Mouse (Mus musculus) lung, adult 2 months (tissue): ENCODE measurements around the gene Ikzf1. TPM values are rescaled to one million over a fixed set of nuclear protein-coding genes. Genes with fewer than 3 reads are reported as not detected.

ENCODE experiments used
- DNase-seq: peaks from one replicate; pipeline ENCODE4 v3.0.0; 2022
- H3K4me1 ChIP-seq: fragments of 200-500 bp; 2 replicates; pipeline ENCODE4 v1.6.1; 2011; ENCODE audit warnings: low read length; ENCODE audit not compliant: control insufficient read depth, insufficient read depth
- H3K4me3 ChIP-seq: fragments of 200-500 bp; replicated peaks from 2 replicates; pipeline ENCODE3; 2011; ENCODE audit warnings: low read depth, mild to moderate bottlenecking, control low read depth, low read length; ENCODE audit errors: extremely low read depth
- CTCF ChIP-seq: fragments of 200-500 bp; IDR thresholded peaks from 2 replicates; pipeline ENCODE4 v1.5.1; 2011; ENCODE audit warnings: mild to moderate bottlenecking, low read length, control low read depth; ENCODE audit not compliant: insufficient read depth
- POLR2A ChIP-seq: fragments of 200-500 bp; IDR thresholded peaks from 2 replicates; pipeline ENCODE4 v1.6.1; 2011; ENCODE audit warnings: low read depth, mild to moderate bottlenecking, control low read depth, low read length, borderline replicate concordance; ENCODE audit errors: extremely low read depth
- WGBS: fragments of 180-500 bp; shearing (Covaris S2); methylation state at CpG from one replicate; pipeline ENCODE4 v1.1.7; 2018; 5-methylcytosine and 5-hydroxymethylcytosine counted together
- polyA plus RNA-seq: library from polyadenylated mRNA; depleted of rRNA; stranded (reverse); fragments of >200 nt; gene quantifications from 2 replicates; pipeline ENCODE4 v1.2.3, GENCODE M21; 2012

The Ikzf1 gene
- polyA plus RNA-seq, 1 experiment, result 28.0 TPM

DNA sequence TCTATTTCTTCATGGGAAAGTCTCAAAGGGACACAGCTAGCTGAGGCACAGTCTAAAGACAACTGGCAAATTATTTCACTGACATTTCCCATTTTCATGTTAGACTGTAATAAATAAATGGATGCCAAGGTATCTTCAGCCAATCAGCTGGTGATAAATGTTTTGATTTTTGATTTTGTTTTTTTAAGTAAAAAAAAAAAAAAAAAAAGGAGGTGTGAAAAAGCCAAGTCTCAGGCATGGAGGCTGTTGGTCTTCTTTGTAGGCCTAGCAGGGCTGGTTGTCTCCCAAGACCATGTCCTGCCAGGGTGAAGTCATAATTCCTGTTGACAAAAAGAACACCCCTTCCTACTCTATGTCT lies 4.9 kb downstream of the Ikzf1 start:
- no peaks in the 10 kb centered on the region; the same call in 1 of the 2 replicates for H3K4me1 ChIP-seq
- H3K4me3 ChIP-seq, result no peak overlapping the region
- TF ChIP-seq POLR2A, result no peak
- TF ChIP-seq CTCF, result no peak
- no peak for DNase-seq

DNA sequence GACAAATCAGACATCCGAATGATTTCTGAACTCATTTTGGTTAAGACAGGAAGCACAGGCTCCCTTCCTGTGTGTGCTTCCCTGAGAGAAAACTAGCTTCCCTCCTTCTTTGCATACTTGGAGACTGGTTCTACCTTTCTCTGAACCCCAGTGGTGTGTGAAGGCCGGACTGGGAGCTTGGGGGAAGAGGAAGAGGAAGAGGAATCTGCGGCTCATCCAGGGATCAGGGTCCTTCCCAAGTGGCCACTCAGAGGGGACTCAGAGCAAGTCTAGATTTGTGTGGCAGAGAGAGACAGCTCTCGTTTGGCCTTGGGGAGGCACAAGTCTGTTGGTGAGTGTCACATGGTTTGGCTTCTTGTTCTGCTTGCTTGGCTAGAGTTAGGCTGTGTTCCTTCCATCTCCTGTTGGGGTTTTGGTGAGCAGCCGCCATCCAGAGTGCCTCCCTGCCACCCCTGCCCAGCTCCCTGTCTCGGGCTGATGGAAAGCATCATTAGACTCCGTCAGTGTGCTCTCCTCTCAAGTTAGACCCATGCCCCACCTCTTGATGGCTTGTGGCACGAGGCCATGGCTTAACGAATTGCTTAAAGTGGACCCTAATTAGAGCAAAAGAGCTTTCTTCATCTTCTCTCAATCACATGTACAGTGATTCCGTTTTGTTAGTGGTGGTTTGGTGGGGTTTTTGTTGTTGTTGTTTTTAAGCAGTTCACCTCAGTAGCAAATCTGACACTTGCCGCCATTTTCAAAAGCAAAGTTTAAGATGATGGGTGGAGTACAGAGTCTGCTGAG lies 5.4 kb downstream of the Ikzf1 start:
- no peak overlapping the region for H3K4me3 ChIP-seq
- DNase-seq, result no peak

DNA sequence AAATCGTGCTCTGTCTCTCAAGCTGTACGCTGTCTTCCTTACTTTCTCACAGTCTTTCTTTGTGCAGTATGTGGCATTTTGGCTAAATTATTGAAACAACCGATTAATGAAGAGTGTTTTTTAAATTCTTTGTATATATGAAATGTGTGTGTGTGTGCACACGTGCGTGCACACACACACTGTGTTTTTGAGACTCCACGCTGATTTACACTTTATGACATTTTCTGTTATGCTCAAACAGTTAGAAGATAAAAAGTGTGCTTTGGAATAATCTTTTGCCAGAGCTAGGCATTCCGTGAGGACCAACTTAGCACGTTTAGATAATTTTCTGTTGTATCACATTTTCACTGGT lies 6.0 kb downstream of the Ikzf1 start:
- Histone ChIP-seq H3K4me1 (no peaks in the 10 kb centered on the region; the same call in 1 of the 2 replicates), H3K4me3 (no peak overlapping the region)
- TF ChIP-seq POLR2A, result no peak
- TF ChIP-seq CTCF, result no peak
- WGBS, result 78% methylated on average over 8 of the region's 8 CpGs
- no peak for DNase-seq

More for the DNA sequence above, 5.4 kb downstream of the Ikzf1 start:
- 64% methylated on average over 11 of the region's 11 CpGs for whole genome bisulfite sequencing
- TF ChIP-seq CTCF (no peak), POLR2A (no peak)
- no peaks in the 10 kb centered on the region; the same call in 1 of the 2 replicates for H3K4me1 ChIP-seq

DNA sequence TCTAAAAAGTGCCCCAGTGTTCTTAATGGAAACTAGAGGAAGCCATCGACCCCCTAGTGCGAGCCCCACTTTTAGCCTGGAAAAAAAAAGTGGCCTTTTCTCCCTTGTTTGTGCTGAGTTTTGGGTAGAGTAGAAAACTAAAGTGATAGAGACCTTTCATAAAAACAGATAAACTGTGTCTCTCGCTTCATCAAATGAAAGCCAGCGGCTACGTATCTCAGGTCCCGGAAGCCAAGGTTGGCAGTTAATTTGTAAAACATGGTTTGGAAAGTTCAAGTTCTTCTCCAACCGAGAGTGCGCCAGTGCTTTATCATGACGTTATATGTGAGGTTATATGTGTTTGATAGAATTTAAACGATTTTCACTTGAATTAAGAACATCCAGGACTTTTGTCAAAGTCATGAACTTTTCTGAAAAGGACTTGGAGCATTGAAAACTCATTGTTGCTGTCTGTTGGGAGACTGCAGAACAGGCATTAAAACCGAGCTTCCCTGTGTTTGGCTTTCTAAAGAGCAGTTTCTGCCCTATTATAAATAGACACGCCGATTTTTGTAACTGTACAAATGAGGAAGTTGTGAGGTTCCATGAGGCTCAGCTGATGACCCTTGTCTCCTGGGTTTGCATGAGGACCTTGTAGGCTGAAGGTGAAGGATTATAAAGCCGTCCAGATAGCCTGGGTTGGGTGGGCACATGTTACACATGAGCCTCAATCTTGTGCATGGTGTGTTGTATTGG lies 6.7 kb downstream of the Ikzf1 start:
- Histone ChIP-seq H3K4me1 (no peaks in the 10 kb centered on the region; the same call in 1 of the 2 replicates), H3K4me3 (peak overlapping the region; percentile 3)
- 70% methylated on average over 14 of the region's 14 CpGs for WGBS
- TF ChIP-seq CTCF (no peak), POLR2A (no peak)
- no peak for DNase-seq

DNA sequence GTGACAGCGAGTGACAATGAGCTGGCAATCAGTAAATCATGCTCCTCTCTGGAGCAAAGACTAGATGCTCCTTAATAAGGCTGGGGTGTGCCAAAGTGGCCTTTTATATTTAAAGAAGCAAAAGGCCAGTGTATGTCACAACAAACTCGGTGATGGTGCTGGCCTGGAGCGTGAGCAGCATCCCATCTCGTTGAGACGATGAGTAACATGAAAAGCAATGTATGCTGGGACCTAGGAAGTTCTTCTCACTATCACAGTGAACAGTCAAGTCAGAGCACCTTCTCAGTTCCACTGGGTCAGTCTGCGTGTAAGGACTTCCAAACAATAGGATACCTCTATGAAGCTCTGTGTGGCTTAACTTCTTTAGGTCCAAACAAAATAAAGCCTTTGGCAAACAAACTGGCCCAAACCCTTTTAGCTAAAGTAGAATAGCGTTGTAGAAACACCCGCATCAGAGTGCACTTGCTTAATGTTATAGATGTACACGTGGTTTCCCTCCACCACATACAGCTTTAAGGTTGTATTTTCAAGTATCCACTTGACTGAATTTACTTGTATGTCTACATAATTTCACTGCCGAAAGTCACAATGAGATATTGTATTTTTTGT lies 7.9 kb downstream of the Ikzf1 start:
- TF ChIP-seq CTCF (no peak), POLR2A (no peak)
- DNase-seq, result no peak
- Histone ChIP-seq H3K4me3 (no peak overlapping the region), H3K4me1 (no peaks in the 10 kb centered on the region; the same call in 1 of the 2 replicates)
- 75% methylated on average over 10 of the region's 10 CpGs for WGBS

DNA sequence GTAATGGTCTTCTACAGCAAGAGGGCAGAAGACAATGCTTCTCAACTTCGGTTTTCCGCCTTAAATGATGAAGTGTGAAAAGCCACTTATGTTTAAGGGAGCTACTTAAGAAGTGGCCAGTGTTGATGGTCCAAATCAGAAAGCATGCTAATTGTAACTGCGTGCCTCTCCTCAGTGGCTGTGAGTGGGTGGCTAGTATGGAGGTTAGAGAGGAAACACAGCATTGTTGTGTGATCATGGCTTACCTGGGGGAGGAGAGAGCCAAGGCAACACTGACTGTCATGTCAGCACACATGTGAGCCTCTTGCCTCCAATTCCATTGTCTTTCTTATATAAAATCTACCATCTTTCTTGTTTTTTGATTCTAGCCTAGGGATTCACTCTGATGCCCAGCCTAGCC lies 8.6 kb downstream of the Ikzf1 start:
- no peak overlapping the region for H3K4me3 ChIP-seq
- 76% methylated on average over 3 of the region's 3 CpGs for WGBS

DNA sequence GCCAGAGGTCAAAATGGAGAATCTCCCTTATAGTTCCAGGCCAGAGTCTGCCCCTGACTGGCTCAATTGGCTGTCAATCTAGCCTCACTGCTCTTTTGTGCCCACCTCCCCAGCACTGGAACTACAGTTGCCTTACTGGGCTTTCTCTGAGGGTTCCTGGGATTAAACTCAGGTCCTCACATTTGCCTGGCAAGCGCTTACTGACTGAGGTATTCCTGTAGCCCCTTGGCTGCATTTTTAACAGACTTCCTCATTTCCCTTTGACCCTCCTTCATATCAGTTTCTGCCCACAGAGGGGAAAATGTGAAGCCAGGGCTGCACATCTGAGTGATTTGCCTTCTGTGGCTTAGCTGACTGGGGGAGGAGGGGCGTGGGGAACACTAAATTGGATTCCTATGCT lies 9.3 kb downstream of the Ikzf1 start:
- no peak overlapping the region for H3K4me3 ChIP-seq
- H3K4me1 ChIP-seq, result no peaks in the 10 kb centered on the region; the same call in 1 of the 2 replicates
- WGBS, result 59% methylated on average over 2 of the region's 2 CpGs
- no peak for DNase-seq
- no peak for TF ChIP-seq CTCF
- no peak for TF ChIP-seq POLR2A

More for the DNA sequence above, 8.6 kb downstream of the Ikzf1 start:
- no peak for TF ChIP-seq POLR2A
- TF ChIP-seq CTCF, result no peak
- H3K4me1 ChIP-seq, result no peaks in the 10 kb centered on the region; the same call in 1 of the 2 replicates
- no peak for DNase-seq

DNA sequence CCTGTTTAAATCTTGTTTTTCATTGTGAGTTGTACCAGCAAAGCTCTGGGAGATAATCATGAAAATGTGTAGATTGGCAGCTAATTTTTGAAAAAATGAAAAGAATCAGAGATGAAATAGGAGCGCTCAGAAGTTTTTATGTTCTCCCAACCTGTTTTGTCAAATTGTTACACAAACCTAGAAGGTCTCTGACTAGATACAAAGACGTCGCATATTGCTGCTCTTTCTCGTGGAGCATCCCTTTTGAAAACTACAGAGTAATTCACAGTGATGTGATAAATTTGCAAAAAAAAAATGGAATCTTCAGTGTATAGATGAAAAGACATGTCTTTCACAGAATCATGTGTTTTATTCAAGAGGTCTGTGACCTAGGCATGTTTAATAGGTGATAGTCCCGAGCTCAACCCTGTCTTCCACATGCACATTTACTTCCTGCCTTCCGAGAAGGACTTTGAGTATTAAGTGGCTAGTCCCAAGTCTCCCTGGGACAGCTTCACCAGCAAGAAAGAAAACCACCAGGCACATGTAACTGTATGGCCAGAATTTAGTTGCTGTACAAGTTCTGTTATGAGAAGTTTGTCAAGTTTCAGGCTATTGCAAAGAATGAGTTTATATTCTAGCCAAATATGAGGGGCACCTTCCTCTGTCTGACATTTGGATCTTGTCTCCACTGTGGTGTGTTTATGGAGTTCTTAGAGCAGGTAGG lies 9.8 kb downstream of the Ikzf1 start:
- DNase-seq, result no peak
- no peak for TF ChIP-seq CTCF
- Histone ChIP-seq H3K4me1 (no peaks in the 10 kb centered on the region; the same call in 1 of the 2 replicates), H3K4me3 (no peak overlapping the region)
- WGBS, result 73% methylated on average over 6 of the region's 6 CpGs

DNA sequence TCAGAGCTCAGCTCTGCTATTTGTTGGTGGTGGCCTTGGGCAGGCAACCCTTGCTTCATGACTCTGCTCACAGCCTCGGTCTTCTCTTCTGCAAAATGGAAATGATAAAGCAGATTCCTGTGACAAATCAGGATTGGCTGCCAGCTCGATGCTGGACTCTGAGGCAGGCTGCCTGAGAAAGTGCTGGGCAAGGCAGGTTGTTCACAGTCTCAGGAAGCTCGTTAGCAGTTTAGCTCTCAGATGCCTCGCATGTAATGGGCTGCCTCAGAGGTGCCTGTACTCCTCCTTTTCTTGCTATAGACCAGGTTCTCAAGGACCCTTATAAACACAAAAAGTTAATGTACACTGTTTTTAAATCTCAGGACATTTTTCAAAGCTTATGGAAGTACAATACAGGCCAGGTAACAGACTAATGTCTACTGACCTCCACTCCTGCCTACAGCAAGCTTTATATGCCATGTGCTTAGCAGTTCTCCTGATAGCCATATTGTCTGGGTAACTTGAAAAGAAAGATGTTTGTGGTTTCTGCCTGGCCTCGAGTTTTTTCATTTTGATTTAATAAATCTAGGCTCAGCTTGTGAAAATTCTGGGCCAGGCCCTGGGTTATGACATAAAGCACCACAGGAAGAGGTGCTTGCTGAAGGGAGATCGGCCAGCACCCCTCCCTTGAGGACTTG lies 10.5 kb downstream of the Ikzf1 start:
- Histone ChIP-seq H3K4me3 (no peak overlapping the region), H3K4me1 (no peaks in the 10 kb centered on the region; the same call in 1 of the 2 replicates)
- 53% methylated on average over 6 of the region's 6 CpGs for WGBS
- DNase-seq, result no peak
- TF ChIP-seq CTCF (no peak), POLR2A (no peak)
